Mouse (Mus musculus) kidney, adult 2 months (tissue): ENCODE data around the gene Cdip1. TPM values are rescaled to one million over a fixed set of nuclear protein-coding genes. Genes with fewer than 3 reads are reported as not detected.

Experiments
- DNase-seq: peaks from one replicate; pipeline ENCODE4 v3.0.0; 2021
- H3K27ac ChIP-seq: fragments of 200-500 bp; 2 replicates; pipeline ENCODE4 v1.5.1; 2012; ENCODE audit warnings: low read depth, low read length, control low read depth, inconsistent platforms; ENCODE audit not compliant: insufficient read depth
- H3K27me3 ChIP-seq: fragments of 200-500 bp; replicated peaks from 2 replicates; pipeline ENCODE4 v1.6.1; 2012; ENCODE audit warnings: mild to moderate bottlenecking, moderate library complexity, low read length, inconsistent platforms; ENCODE audit not compliant: control insufficient read depth, insufficient read depth
- H3K36me3 ChIP-seq: fragments of 200-500 bp; 2 replicates; pipeline ENCODE4 v1.6.1; 2012; ENCODE audit warnings: mild to moderate bottlenecking, moderate library complexity, low read length, inconsistent platforms; ENCODE audit not compliant: control insufficient read depth, insufficient read depth
- H3K4me1 ChIP-seq: fragments of 200-500 bp; 2 replicates; pipeline ENCODE4 v1.6.1; 2011; ENCODE audit warnings: low read length; ENCODE audit not compliant: control insufficient read depth, insufficient read depth
- H3K4me3 ChIP-seq: fragments of 200-500 bp; 2 replicates; pipeline ENCODE4 v1.5.1; 2011; ENCODE audit warnings: mild to moderate bottlenecking, low read depth, low read length, control low read depth; ENCODE audit not compliant: insufficient read depth
- CTCF ChIP-seq: fragments of 200-500 bp; conservative IDR thresholded peaks from 2 replicates; pipeline ENCODE4 v1.5.1; 2011; ENCODE audit warnings: low read depth, mild to moderate bottlenecking, control low read depth, low read length, moderate library complexity, mixed read lengths; ENCODE audit not compliant: insufficient read depth, insufficient read length
- POLR2A ChIP-seq: fragments of 200-500 bp; IDR thresholded peaks from one replicate; pipeline ENCODE4 v1.6.1; 2011; ENCODE audit warnings: low read depth, low read length, control low read depth
- WGBS: fragments of 180-500 bp; shearing (Covaris S2); methylation state at CpG from one replicate; pipeline ENCODE4 v1.1.7; 2018; 5-methylcytosine and 5-hydroxymethylcytosine counted together
- polyA plus RNA-seq: library from polyadenylated mRNA; depleted of rRNA; stranded (reverse); fragments of >200 nt; gene quantifications from 2 replicates; pipeline ENCODE4 v1.2.3, GENCODE M21; 2012

Cdip1 gene
- polyA plus RNA-seq, 1 experiment, result 83.2 TPM

- Histone ChIP-seq H3K27ac (peak within 1 kb of the TSS; percentile 97), H3K27me3 (no peaks in the 10 kb centered on the region), H3K4me3 (peak within 1 kb of the TSS; percentile 95), H3K4me1 (no peaks in the 10 kb centered on the region), H3K36me3 (no peaks in the 10 kb centered on the region)
- WGBS, result 5% methylated on average over 35 of the region's 35 CpGs
- TF ChIP-seq CTCF, result no peak
- TF ChIP-seq POLR2A, result peak; percentile 97
- DNase-seq, result peak; percentile 96
Measured at GRCm38 (mm10) chr16:4725780-4726527, 64.1 kb downstream of the Cdip1 start, which contains the start of gene Hmox2. Gene Hmox2, plus strand, starts transcription at chr16:4726361.

- TF ChIP-seq POLR2A, result no peak
- TF ChIP-seq CTCF, result no peak
- H3K36me3 ChIP-seq, result no peaks in the 10 kb centered on the region
- H3K4me1 ChIP-seq, result no peaks in the 10 kb centered on the region
- peak; percentile 63 for DNase-seq
- H3K27me3 ChIP-seq, result no peaks in the 10 kb centered on the region
- H3K4me3 ChIP-seq, result no peak overlapping the region
- H3K27ac ChIP-seq, result no peak overlapping the region
- 52% methylated on average over 4 of the region's 4 CpGs for WGBS
Measured at GRCm38 (mm10) chr16:4725266-4725665, 64.8 kb downstream of the Cdip1 start.

- no peaks in the 10 kb centered on the region for H3K27me3 ChIP-seq
- TF ChIP-seq CTCF (no peak), POLR2A (no peak)
- no peak for DNase-seq
- H3K36me3 ChIP-seq, result no peaks in the 10 kb centered on the region
- WGBS, result 70% methylated on average over 3 of the region's 3 CpGs
- no peaks in the 10 kb centered on the region; the same call in 1 of the 2 replicates for H3K4me1 ChIP-seq
- no peak overlapping the region for H3K4me3 ChIP-seq
- no peak overlapping the region for H3K27ac ChIP-seq
Measured at GRCm38 (mm10) chr16:4722915-4723209, 67.2 kb downstream of the Cdip1 start.

GRCm38 (mm10) chr16:4722128-4722914 is 67.8 kb downstream of the Cdip1 start:
- 66% methylated on average over 7 of the region's 7 CpGs for WGBS

GRCm38 (mm10) chr16:4718753-4719518 is 71.2 kb downstream of the Cdip1 start, which contains the start of gene Nmral1:
Gene Nmral1, minus strand, starts transcription at chr16:4719356.
- Histone ChIP-seq H3K27ac (no peak within 1 kb of the TSS), H3K27me3 (no peaks in the 10 kb centered on the region), H3K4me3 (peak within 1 kb of the TSS; percentile 66), H3K36me3 (no peaks in the 10 kb centered on the region), H3K4me1 (no peaks in the 10 kb centered on the region; the same call in 1 of the 2 replicates)
- 7% methylated on average over 33 of the region's 33 CpGs for WGBS
- TF ChIP-seq POLR2A (no peak), CTCF (no peak)
- peak; percentile 80 for DNase-seq

More at GRCm38 (mm10) chr16:4722128-4722914, 67.8 kb downstream of the Cdip1 start:
- H3K4me3 ChIP-seq, result no peak overlapping the region
- H3K27ac ChIP-seq, result no peak overlapping the region
- H3K36me3 ChIP-seq, result no peaks in the 10 kb centered on the region
- H3K27me3 ChIP-seq, result no peaks in the 10 kb centered on the region
- TF ChIP-seq CTCF (no peak), POLR2A (no peak)
- H3K4me1 ChIP-seq, result no peaks in the 10 kb centered on the region; the same call in 1 of the 2 replicates
- DNase-seq, result no peak

GRCm38 (mm10) chr16:4717866-4718265 is 72.2 kb downstream of the Cdip1 start:
- Histone ChIP-seq H3K27ac (no peak overlapping the region), H3K27me3 (no peaks in the 10 kb centered on the region), H3K4me1 (no peaks in the 10 kb centered on the region; the same call in 1 of the 2 replicates), H3K4me3 (no peak overlapping the region), H3K36me3 (no peaks in the 10 kb centered on the region)
- TF ChIP-seq CTCF (no peak), POLR2A (no peak)
- no peak for DNase-seq
- WGBS, result 50% methylated on average over 3 of the region's 3 CpGs
